Mouse (Mus musculus) urinary bladder, postnatal 4 days (tissue): Measurements from ENCODE around the gene 9930021J03Rik.

ENCODE experiments used
- DNase-seq, 2 experiments: peaks; one replicate each; pipeline ENCODE4 v3.0.0; 2021 to 2022; ENCODE audit warnings: low spot score in 2 of 2

9930021J03Rik gene

GRCm38 (mm10) chr19:29805917-29806785, at the start of gene 9930021J03Rik:
Gene 9930021J03Rik, minus strand, starts transcription at chr19:29805989.
- peak; percentile 98 to 99 for DNase-seq

GRCm38 (mm10) chr19:29853711-29854110, 47.9 kb upstream of the 9930021J03Rik start:
- DNase-seq, result no peak

- no peak for DNase-seq
These were observed 45.4 kb upstream of the 9930021J03Rik start for GRCm38 (mm10) chr19:29851036-29851690.

GRCm38 (mm10) chr19:29849924-29850551, 44.2 kb upstream of the 9930021J03Rik start:
- no peak for DNase-seq

- no peak for DNase-seq
These were observed 38.4 kb upstream of the 9930021J03Rik start for GRCm38 (mm10) chr19:29844036-29844661.

- DNase-seq, result no peak
These were observed 37.8 kb upstream of the 9930021J03Rik start for GRCm38 (mm10) chr19:29843641-29844035.

GRCm38 (mm10) chr19:29842973-29843372, 37.2 kb upstream of the 9930021J03Rik start:
- no peak for DNase-seq

GRCm38 (mm10) chr19:29840642-29841041, 34.9 kb upstream of the 9930021J03Rik start:
- DNase-seq, result no peak

GRCm38 (mm10) chr19:29838636-29839135, 32.9 kb upstream of the 9930021J03Rik start:
- DNase-seq, result no peak

- no peak for DNase-seq
These were observed 32.4 kb upstream of the 9930021J03Rik start for GRCm38 (mm10) chr19:29838171-29838570.

GRCm38 (mm10) chr19:29835364-29836034, 29.7 kb upstream of the 9930021J03Rik start:
- DNase-seq, result no peak

- DNase-seq, result no peak
These were observed 25.1 kb upstream of the 9930021J03Rik start for GRCm38 (mm10) chr19:29830911-29831310.

GRCm38 (mm10) chr19:29828558-29828957, 22.8 kb upstream of the 9930021J03Rik start:
- DNase-seq, result no peak

- no peak for DNase-seq
These were observed 20.9 kb upstream of the 9930021J03Rik start for GRCm38 (mm10) chr19:29826686-29827085.

- DNase-seq, result no peak
These were observed 19.2 kb upstream of the 9930021J03Rik start for GRCm38 (mm10) chr19:29825003-29825402.

GRCm38 (mm10) chr19:29824034-29824700, 18.4 kb upstream of the 9930021J03Rik start:
- no peak for DNase-seq

GRCm38 (mm10) chr19:29823456-29824010, 17.7 kb upstream of the 9930021J03Rik start:
- DNase-seq, result no peak

GRCm38 (mm10) chr19:29820966-29821365, 15.2 kb upstream of the 9930021J03Rik start:
- DNase-seq, result no peak

- peak; percentile 85 to 91 for DNase-seq
These were observed 7.0 kb upstream of the 9930021J03Rik start, which contains the start of gene Ranbp6 for GRCm38 (mm10) chr19:29812581-29813460. Gene Ranbp6, minus strand, starts transcription at chr19:29812974.
